Comparison of ENCODE assay signal across 9 mouse cellular contexts in genomic region chr5:31598579-31598978, GRCm38 (mm10). TPM values are rescaled to one million over a fixed set of nuclear protein-coding genes. Genes with fewer than 3 reads are reported as not detected.
DNase-seq lines count a peak whose midpoint lies in the region; ATAC-seq lines count a peak whose summit lies in the region.
"Had no signal": no experiment of that assay in that cellular context is flagged by ENCODE, and none has a peak within 500 bp of the region (broad histone marks: within the 10 kb centered on the region; RNA-seq: fewer than 3 reads in every experiment).

No protein-coding gene starts in this region.

- H3K9ac ChIP-seq in hindbrain, embryonic 11.5 days (ENCODE audit: low read depth, low read length), result no peak overlapping the region
- H3K9ac ChIP-seq in hindbrain, embryonic 12.5 days, result no peak overlapping the region

- DNase-seq in hindbrain, embryonic 11.5 days (ENCODE audit: low spot score), result peak; percentile 46
- DNase-seq in urinary bladder, postnatal 14 days (ENCODE audit: low spot score), result peak; percentile 61
- DNase-seq in urinary bladder, postnatal 25 days (ENCODE audit: low spot score), result no peak
- peak; percentile 73 to 79 for DNase-seq in adrenal gland, postnatal 36 days
- DNase-seq in lung, adult 18-20 months, result peak; percentile 48 to 69
- DNase-seq in thymus, postnatal 36 days, result peak; percentile 54 to 55

- 68% methylated on average over 4 of the region's 4 CpGs for WGBS in hindbrain, embryonic 11.5 days
- 63% methylated on average over 4 of the region's 4 CpGs for WGBS in hindbrain, embryonic 12.5 days

- no peaks in the 10 kb centered on the region for H3K9me3 ChIP-seq in hindbrain, embryonic 11.5 days (ENCODE audit: control insufficient read depth, low read length)
- no peaks in the 10 kb centered on the region for H3K9me3 ChIP-seq in hindbrain, embryonic 12.5 days (replicated peaks)

- H3K27me3 ChIP-seq in hindbrain, embryonic 11.5 days (ENCODE audit: control insufficient read depth, insufficient read depth, low read length), result no peaks in the 10 kb centered on the region
- peaks cover 14% of the 10 kb centered on the region; the same call in 1 of the 2 replicates for H3K27me3 ChIP-seq in hindbrain, embryonic 12.5 days

- H3K4me1 ChIP-seq in hindbrain, embryonic 11.5 days (replicated peaks; ENCODE audit: control insufficient read depth, insufficient read depth, low read length), result no peaks in the 10 kb centered on the region
- H3K4me1 ChIP-seq in hindbrain, embryonic 12.5 days, result peaks cover 6% of the 10 kb centered on the region; the same call in 1 of the 2 replicates

- ATAC-seq in hindbrain, embryonic 11.5 days (ENCODE audit: low FRiP score), result no peak
- no peak for ATAC-seq in hindbrain, embryonic 12.5 days (ENCODE audit: low FRiP score)
- ATAC-seq in monocyte, adult 5-6 weeks (replicated peaks; ENCODE audit: insufficient number of reproducible peaks, low FRiP score, low TSS enrichment, poor library complexity, severe bottlenecking), result no peak

- H3K4me3 ChIP-seq in hindbrain, embryonic 11.5 days (ENCODE audit: low read depth, low read length), result no peak overlapping the region
- no peak overlapping the region for H3K4me3 ChIP-seq in hindbrain, embryonic 12.5 days
- H3K4me3 ChIP-seq: erythroblast, embryonic 14.5 days had no signal

- H3K36me3 ChIP-seq in hindbrain, embryonic 11.5 days (ENCODE audit: control insufficient read depth, insufficient read depth, low read length), result no peaks in the 10 kb centered on the region
- no peaks in the 10 kb centered on the region for H3K36me3 ChIP-seq in hindbrain, embryonic 12.5 days

- H3K4me2 ChIP-seq in hindbrain, embryonic 11.5 days (replicated peaks; ENCODE audit: low read depth, low read length), result no peak overlapping the region
- H3K4me2 ChIP-seq in hindbrain, embryonic 12.5 days (replicated peaks), result no peak overlapping the region

- no peak overlapping the region for H3K27ac ChIP-seq in hindbrain, embryonic 11.5 days (ENCODE audit: low read depth, low read length)
- no peak overlapping the region for H3K27ac ChIP-seq in hindbrain, embryonic 12.5 days

RNA-seq across cellular contexts. Expression of gene Mrpl33, which starts 1.8 kb away (rescaled TPM):
- polyA plus RNA-seq in hindbrain, embryonic 11.5 days (2014; fragmentation: Nextera tagmentation; extraction: Ambion mirVana), result 213 and 215 TPM in 2 replicates
- polyA plus RNA-seq in hindbrain, embryonic 12.5 days (2016; fragmentation: Nextera tagmentation; extraction: Ambion mirVana), result 193 and 201 TPM in 2 replicates
- 100 to 1,000 TPM; 292 to 420 TPM for total RNA-seq in adrenal gland, postnatal 36 days (2021)
- total RNA-seq in monocyte, adult 5-6 weeks (2017), result 184 to 237 TPM (median 196 TPM) in 3 replicates
